Mouse (Mus musculus): ENCODE results near the gene Map3k12.

Gene Map3k12

DNA sequence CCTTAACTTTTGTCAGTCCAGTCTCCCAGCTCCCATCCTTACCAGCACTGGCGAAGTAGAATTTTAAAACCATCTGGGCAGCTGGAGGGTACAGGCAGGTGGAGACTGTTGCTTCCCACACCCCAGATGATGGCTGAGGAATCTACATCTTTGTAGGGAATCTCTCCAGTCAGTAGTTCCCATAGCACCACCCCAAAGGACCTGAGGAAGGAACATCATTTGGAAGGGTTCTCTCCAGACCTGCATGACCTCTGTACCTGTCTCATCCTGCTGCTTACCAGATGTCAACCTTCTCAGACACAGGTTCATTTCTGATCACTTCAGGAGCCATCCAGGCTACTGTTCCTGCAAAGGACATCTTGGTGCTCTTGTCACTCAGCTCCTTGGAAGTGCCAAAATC is 13.4 kb downstream of the Map3k12 start, which contains the start of gene Gm10337:
Gm10337 (plus strand) TSS at position 276 of the 400 bp plus-strand sequence.
- no peak for DNase-seq

DNA sequence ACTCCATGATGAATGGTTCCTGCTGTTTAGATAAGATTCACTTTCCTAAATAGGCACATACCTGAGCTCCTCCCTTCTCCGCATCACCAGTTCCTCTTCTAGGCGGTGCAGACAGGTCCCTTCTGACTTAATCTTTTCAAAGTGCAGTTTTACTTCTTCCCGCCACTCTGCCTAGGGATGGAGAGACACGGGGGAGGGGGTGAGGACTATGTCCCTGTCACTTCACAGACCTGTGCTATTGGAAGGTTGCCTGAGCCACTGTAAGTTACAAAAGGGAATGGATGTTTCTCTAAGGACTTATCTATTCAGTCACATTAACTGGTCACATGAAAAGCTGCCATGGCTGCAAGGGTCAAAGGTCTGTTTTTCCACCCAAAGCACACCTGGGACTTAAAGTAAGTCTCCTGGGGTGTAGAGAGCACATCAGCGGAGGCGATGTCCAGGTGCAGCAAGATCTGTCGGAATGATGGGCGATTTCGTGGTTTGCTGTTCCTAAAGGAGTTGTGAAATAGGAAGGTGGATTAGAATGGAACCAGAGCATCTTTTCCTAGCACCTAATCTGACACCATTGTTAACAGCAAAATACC is 14.5 kb downstream of the Map3k12 start:
- DNase-seq: no peak

DNA sequence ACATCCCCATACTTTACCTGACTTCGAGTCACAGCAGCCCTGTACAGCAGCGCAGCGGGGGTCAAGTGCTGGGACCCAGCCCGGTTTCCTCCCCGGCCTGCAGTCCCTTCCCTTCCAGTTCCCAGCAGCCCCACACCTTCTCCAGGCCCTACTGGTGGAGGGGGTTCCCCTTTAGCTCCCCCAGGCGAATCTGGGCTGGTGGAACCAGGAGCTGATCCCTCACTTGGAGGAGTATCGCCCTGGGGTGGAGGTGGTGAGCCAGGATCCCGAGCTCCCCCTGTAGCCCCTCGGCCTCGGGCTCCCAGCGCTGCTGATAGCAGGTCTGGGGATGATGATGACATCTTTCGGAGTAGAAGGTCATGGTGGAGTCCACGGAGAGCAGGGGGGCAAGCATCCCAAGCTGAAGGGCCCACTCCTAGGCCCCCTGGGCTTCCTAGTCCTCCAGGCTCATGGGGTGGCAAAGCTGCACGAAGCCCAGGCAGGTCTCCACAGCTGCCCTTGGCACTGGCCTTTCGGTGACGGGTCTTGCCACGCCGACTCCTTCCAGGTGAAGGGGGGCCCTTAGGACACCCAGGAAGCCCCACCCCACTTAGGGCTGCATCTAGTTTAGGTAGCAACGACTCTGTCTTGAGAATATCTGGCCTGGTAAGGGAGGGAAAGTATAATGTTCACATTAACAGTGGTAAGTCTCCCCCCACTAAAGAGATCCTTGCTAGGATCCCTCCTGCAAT is 15.6 kb downstream of the Map3k12 start:
- no peak for DNase-seq

DNA sequence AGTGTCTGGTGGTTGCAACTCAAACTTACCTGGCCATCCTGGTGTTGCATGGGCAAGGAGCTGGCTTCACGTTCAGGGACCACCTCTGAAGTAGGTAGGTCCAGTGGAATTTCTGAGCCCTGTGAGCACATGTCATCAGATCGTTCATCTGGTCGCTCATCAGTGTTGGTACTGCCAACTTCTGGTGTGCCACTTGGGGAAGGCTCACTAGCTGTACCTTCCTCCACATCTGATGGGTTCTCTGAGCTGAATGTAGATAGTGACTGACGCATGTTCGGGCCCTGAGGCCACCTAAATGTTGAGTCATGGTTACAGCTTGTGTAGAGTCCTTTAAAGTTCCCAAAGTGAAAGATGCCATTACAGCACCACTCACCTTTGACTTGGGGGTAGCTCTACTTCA is 16.4 kb downstream of the Map3k12 start:
- no peak for DNase-seq

DNA sequence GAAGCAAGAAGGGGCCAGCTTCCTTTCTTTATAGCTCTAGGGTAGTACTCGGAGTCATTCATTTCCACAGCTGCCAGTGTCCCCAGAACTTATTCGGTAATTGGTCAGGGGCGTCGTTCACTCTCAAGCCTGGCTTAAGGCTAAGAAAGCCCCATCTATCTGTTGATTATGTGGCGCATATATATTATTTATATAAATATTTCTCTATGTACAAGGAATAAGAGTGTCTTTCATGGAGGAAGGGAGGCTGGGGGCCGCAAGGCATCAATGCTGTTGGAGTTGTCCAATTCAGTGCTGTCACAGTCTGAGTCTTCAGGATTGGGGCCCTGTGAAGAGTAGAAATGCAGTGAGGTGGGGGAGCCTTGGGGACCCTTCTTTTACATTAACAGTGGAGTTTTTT is 17.0 kb downstream of the Map3k12 start:
- DNase-seq: no peak

DNA sequence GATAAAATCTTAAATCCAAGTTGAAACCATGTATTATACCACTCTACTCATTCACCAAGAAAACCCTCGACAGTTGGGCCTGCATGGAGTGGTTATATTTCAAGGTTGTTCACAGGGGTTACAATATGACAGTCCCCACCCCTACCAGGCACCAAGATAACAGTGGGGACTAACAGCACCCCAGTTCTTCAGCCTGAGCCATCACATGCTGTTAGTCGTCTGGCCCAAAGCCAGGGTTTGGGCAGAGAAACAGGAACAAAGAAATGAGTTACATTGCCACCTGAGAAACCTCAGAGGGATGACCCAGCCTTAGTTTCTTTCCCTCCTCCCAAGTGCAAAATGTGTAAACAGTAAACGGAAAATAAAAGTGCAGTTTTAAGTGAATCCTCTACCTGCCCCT is 17.5 kb downstream of the Map3k12 start:
- no peak for DNase-seq

DNA sequence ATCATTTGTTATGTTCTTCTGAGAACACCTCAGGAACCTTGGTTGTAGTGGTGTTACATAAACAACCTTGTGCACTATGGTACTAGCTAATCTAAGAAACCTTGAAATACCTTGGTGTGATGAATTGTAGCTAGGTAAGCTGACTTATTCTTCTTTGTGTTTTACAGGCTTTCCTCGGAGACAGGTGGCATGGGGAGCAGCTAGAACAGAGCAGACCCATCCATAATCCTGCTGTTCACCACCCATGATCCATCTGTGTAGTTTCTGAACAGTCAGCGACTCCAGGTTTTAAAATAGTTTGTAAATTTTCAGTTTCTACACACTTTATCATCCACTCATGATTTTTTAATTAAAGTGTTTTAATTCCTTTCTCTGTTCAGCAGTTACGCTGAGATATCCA is 18.5 kb downstream of the Map3k12 start:
- DNase-seq: no peak

DNA sequence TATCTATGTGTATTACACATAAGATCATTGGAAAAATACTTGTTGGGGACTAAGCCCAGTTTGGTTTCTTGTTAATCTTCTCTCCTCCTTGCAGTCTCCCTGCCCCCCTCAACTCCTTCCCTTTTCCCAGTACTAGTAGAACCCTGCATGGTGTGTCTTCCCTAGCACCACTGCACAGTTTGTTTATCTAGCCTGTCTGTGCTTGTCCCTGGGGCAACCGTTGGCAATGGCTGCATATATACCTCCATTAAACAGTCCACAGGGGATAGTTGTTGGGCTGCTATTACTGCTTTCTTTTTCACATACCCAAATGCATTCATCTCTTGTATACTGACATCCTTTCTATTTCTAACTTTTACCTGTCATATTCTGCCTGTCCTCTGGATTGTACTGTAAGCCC is 29.2 kb downstream of the Map3k12 start:
- no peak for DNase-seq

DNA sequence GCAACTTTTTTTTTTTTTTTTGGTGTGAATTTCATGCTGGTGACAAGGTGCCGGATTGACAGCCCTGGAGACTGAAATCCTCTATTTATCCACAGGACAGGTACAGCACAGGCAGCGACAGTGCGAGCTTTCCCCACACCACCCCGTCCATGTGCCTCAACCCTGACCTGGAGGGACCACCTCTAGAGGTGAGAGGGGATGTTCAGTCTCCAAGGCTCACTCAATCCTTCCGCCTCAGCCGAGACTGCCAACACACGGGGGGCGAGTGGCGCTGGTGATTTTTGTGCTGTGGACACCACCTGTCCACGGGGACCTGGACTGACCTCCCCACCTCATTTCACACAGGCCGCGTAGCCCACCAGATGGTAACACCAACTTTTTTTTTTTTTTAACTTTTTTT is 31.0 kb downstream of the Map3k12 start:
- DNase-seq: no peak

DNA sequence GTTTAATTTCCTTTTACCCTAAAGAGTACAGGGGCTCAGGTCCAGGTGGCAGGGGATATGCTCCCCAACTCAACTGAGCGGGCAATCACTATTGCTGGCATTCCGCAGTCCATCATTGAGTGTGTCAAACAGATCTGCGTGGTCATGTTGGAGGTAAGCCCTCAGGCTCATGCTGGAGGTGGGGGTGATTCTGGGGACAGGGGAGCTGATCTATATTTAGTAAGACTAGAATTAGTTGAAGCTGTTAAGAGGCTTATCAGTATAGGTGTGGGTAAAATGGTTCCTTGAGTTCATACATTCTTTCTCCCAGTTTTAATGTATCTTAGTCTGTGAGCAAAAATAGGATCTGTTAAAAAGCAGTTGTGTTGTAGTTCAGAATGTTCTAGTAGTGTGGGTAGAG is 33.7 kb downstream of the Map3k12 start:
- DNase-seq: no peak

DNA sequence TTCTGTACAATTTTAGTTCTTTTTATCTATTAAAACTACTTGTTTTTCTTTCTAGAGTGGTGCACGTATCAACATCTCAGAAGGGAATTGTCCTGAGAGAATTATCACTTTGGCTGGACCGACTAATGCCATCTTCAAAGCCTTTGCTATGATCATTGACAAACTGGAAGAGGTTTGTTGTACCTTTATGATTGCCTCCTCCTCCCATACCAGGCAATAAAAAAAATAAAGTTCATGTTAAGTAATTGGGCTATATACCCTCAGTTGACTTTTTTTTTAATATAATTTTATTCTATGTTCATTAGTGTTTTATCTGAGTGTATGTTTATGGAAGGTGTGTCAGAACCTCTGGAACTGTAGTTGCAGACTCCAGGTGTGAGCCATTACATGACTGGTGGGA is 42.3 kb downstream of the Map3k12 start:
- no peak for DNase-seq

DNA sequence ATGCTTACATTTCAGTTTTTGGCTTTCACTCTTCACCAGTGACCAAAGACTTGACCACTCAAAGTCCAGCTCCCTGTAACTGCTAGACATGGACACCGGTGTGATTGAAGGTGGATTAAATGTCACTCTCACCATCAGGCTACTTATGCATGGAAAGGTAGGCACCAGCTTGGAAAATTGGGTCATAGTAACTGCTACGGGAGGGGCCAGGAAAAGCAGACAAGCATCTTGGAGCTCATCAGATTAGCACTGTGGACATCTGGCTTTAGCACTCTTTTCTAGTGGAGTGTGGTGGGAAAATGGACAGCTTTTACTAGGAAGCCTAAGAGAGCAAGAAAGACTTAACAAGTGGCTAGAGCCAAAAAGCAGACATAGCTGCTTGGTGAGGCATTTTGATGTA is 43.6 kb downstream of the Map3k12 start:
- DNase-seq: no peak

DNA sequence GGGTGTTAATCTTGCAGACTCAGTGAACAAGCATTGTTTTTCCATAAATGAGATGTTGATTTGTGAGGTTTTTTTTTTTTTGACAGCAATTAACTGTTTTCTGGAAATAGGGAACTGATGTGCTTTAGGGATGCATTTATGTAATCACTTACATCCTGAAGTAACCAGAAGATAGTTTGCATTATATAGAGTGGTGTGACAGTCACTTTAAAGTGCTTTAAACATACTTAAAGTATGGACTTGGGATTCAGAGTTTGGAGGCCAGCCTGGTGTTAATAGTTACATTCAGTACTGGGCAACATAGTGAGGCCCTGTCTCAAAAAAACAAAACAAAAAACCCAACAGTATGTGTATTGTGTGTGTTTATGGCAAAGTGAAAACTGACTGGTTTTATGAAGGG is 45.1 kb downstream of the Map3k12 start:
- no peak for DNase-seq

DNA sequence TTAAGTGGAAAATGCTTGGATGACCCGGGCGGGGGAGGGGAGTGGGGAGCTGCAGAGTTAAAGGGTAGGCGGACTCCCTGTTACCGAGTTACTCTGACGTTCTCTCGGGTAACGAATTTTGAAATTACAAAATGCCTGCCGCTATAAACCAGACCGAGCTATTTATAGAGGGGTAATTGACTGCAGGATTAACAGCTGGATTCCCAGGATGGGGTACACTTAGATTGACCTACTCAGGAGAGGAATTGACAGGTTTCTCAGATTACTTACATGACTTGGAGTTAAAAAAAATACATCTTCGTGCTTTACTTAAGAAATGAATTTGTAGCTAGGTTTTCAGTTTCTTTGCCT is 45.6 kb downstream of the Map3k12 start:
- DNase-seq: no peak

DNA sequence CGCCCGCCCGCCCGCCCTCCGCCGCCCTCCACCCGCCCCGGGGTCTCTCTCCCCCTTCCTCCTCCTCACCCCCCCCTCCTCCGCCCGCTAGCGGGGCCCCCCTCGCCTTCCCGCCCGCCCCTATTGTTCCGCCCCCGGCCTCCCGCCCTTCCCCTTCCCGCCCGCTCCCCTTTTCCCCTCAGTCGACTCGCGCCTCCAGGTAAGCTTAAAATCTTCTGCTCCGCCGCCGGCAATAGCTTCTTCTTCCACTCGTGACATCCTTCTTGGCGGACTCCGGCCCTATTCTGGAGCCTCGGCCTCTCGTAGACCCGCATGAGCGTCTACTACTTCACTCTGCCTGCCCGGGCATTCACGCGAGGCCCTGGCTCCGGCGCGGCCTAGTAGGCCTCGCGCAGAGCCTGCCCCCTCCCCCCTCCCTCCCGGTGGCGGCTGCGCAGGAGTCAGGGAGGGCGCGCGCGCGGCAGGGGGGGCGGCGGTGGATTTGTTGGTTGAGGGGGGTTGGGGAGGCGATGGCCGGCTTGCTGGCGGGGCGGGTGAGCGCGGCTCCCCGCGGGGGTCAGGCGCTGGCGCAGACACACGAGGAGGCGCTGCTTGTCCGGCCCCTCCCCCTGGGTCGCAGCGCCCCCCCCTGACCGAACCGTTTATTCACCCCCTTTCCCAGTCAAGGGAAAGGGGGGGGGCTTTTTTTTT is 46.1 kb downstream of the Map3k12 start:
- peak; percentile 77 for DNase-seq

DNA sequence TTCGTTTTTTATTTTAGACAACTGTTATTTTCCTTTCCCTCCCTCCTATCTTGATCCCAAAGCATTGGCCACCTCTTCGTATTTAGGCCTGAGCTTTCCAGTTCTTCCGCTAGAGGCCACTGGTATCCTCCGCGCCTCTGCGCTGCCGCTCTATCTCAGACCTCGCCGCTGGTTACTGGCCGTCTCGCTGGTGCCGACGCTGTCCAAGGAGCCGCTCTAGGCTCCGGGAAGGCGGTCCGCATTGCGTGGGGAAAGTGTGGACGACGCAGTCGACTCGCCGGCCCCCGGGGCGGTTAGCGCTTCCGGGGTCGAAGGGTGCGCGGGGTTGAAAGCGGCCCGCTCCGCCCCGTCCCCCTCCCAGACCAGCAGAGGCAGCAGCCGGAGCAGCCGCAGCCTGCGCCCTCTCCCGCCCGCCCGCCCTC is 46.7 kb downstream of the Map3k12 start, which contains the start of gene Pcbp2:
Pcbp2 (plus strand) TSS at position 357 of the 422 bp plus-strand sequence.
- peak; percentile 98 for DNase-seq

DNA sequence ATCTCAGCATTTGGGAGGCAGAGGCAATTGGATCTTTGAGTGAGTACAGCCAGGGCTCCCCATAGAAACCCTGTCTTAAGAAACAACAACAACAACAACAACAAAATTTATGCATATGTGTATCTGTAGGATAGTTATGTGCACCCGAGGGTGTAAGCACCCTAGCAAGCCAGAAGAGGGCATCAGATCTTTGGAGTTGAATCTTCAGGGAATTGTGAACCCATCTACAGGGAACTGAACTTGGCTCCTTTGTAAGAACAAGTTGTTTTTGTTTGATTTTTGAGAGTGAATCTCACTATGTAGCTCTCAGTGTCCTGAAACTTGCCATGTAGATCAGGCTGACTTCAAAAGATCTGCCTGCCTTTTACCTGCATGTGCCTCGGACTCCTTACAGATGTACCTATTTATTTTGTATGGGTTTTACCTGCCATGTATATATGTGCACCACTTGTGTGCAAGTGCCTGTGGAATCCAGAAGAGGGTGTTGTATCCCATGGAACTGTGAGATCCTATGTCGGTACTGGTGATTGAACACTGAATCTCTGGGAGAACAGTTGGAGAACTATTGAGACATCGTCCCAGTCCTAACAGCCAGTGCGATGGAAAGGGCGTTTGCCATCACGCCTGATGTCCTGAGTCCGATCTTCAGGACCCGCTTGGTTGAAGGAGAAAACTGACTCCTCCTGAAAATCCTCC is 48.0 kb downstream of the Map3k12 start:
- no peak for DNase-seq

DNA sequence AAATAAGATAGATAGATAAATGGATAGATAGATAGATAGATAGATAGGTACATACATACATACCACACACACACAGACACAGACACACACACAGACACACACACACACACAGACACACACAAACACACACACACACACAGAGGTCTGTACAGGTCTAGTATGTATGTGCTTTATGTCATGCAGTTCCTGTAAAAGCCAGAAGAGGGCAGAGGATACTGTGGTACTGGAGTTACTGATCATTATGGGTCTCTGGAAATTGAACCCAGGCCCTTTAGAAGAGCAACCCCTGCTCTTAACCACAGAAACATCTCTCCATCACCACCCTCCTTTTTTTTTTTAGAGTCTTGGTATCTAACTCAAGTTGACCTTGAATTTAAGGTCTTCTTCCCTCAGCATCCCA is 53.2 kb downstream of the Map3k12 start:
- no peak for DNase-seq

DNA sequence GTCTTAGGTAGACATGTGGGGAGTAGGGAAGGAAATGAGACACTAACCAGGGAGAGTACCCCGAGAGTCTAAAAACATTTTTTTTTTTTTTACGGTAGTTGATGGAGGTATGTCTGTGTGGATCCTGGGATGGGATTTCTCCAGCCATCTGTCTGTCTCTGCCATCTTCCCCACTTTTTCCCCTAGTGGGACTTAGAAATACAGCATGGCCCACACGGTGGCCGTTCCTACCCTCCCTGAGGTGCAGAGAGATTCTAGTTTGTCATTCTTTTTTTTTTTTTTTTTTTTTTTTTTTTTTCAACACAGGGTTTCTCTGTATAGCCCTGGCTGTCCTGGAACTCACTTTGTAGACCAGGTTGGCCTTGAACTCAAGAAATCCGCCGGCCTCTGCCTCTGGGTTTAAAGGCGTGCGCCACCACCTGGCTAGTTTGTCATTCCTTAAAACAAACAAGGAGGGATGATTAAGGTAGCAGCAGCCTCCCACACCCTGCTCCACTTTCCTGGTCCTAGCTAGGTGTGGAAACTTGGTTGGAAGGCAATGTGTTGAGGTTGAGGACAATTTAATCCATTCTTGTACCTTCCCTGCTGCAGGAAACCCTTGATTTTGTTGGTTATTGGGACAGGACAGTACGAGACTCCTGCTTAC is 55.3 kb downstream of the Map3k12 start:
- no peak for DNase-seq

DNA sequence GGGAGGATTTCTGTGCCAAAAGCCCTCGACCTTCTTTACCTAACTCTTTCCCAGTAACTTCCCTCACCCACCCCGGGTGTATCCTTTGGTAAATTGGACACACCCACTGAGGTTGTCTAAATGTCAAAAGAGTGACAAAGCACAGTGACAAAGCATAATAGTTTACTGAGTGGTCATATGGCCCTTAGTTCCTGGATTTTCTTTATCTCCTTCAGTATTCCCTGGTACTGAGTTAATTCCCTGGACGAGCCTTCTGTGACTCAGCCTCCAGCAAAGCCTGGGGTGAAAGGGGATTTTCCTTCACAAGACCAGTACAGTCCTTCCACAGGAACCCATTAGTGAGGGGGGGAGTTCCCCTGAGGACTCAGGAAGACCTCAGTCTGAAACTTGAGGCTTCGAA is 55.9 kb downstream of the Map3k12 start:
- no peak for DNase-seq

DNA sequence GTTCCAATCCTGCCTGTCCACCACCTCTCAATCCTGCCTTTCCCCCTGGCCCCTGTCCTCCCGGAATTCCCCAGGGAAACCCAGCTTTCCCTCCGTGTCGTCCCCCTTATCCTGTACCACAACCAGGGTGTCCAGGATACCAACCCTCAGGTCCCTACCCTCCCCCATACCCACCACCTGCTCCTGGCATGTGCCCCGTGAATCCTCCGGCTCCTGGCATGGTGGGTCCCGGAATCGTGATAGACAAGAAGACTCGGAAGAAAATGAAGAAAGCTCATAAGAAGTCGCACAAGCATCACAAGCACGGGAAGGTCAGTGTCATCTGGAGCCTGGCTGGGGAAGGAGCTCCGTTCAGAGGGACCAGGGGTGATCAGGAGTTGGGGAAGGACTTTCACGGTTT is 56.5 kb downstream of the Map3k12 start:
- no peak for DNase-seq

DNA sequence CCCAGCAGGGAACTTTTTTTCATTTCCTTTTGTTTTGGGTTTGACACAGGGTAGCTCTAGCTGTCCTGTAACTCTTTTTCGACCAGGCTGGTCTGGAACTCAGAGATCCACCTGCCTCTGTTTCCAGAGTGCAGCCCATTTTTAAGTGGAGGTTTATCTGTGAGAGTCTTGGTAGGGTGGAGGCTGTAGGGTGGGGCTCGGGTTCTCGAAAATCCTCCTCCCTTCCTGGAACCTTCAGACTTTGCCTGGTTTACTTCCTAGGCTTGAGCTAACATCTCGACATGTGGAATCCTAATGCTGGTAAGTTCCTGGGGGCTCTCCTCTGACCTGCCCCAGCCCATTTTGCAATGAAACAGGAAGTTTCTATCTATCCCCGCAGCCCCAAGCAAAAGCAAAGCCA is 57.0 kb downstream of the Map3k12 start:
- DNase-seq: no peak

DNA sequence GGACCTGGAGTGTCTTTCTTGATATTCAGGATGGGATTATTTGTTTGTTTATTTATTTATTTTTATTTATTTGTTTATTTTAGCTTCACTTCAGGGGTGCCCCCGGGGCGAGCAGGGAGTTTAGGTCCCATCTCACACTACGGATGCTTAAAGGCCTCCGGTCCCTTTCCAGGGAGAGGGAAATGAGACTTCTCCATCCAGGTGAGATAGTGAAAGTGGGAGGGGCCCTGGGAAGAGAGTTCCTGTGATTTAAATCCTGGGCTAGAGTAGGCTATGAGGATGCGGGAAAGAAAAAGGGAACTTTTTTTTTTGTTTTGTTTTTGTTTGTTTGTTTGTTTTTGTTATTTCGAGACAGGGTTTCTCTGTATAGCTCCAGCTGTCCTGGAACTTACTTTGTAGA is 57.5 kb downstream of the Map3k12 start:
- no peak for DNase-seq
